Mouse (Mus musculus): ENCODE results near the gene Gm11564. TPM values are rescaled to one million over a fixed set of nuclear protein-coding genes. Genes with fewer than 3 reads are reported as not detected.
"Not testable (repeated sequence)": the region's sequence is repeated elsewhere in the genome, so short reads cannot be mapped to it uniquely, and the experiment has no call there.

Gene Gm11564
- polyA plus RNA-seq, 1 experiment from 2014 or later: not detected

GRCm38 (mm10) chr11:99809792-99810191 is 5.7 kb downstream of the Gm11564 start, which contains the start of gene Krtap4-13:
TSS of gene Krtap4-13 (minus strand) at chr11:99809892.
- not testable (repeated sequence) for H3K4me2 ChIP-seq (ENCODE audit: low read depth, low read length); H3K36me3 ChIP-seq (ENCODE audit: control insufficient read depth, insufficient read depth); H3K4me1 ChIP-seq (ENCODE audit: control insufficient read depth, insufficient read depth, low read length); H3K9me3 ChIP-seq (replicated peaks; ENCODE audit: control insufficient read depth, low read length); ATAC-seq (replicated peaks; ENCODE audit: extremely low read depth, insufficient read depth, low FRiP score); H3K4me3 ChIP-seq (ENCODE audit: low read length); H3K27me3 ChIP-seq (ENCODE audit: control insufficient read depth, insufficient read depth, low read length); H3K9ac ChIP-seq (ENCODE audit: low read length); H3K27ac ChIP-seq (ENCODE audit: low read length)

GRCm38 (mm10) chr11:99804346-99804745 is 11.1 kb downstream of the Gm11564 start, which contains the start of gene Gm11554:
TSS of gene Gm11554 (minus strand) at chr11:99804446.
- not testable (repeated sequence) for H3K4me1 ChIP-seq (ENCODE audit: control insufficient read depth, insufficient read depth, low read length); H3K27ac ChIP-seq (ENCODE audit: low read length); H3K4me3 ChIP-seq (ENCODE audit: low read length); ATAC-seq (replicated peaks; ENCODE audit: extremely low read depth, insufficient read depth, low FRiP score); H3K27me3 ChIP-seq (ENCODE audit: control insufficient read depth, insufficient read depth, low read length); H3K36me3 ChIP-seq (ENCODE audit: control insufficient read depth, insufficient read depth); H3K9ac ChIP-seq (ENCODE audit: low read length); H3K4me2 ChIP-seq (ENCODE audit: low read depth, low read length); H3K9me3 ChIP-seq (replicated peaks; ENCODE audit: control insufficient read depth, low read length)
- no CpG with 5 or more reads among the region's 1 CpGs for WGBS

- H3K4me2 ChIP-seq (ENCODE audit: low read depth, low read length); H3K4me3 ChIP-seq (ENCODE audit: low read length); H3K27ac ChIP-seq (ENCODE audit: low read length); ATAC-seq (replicated peaks; ENCODE audit: extremely low read depth, insufficient read depth, low FRiP score); H3K36me3 ChIP-seq (ENCODE audit: control insufficient read depth, insufficient read depth); H3K27me3 ChIP-seq (ENCODE audit: control insufficient read depth, insufficient read depth, low read length); H3K4me1 ChIP-seq (ENCODE audit: control insufficient read depth, insufficient read depth, low read length); H3K9me3 ChIP-seq (replicated peaks; ENCODE audit: control insufficient read depth, low read length); H3K9ac ChIP-seq (ENCODE audit: low read length): not testable (repeated sequence)
- WGBS: no CpG with 5 or more reads among the region's 1 CpGs
These were observed 16.6 kb downstream of the Gm11564 start, which contains the start of gene Gm11569 for GRCm38 (mm10) chr11:99798832-99799231. TSS of gene Gm11569 (minus strand) at chr11:99798932.

GRCm38 (mm10) chr11:99793367-99793766 is 22.1 kb downstream of the Gm11564 start, which contains the start of gene Gm11596:
TSS of gene Gm11596 (minus strand) at chr11:99793467.
- Histone ChIP-seq H3K9ac (ENCODE audit: low read length) (no peak within 1 kb of the TSS), H3K4me1 (ENCODE audit: control insufficient read depth, insufficient read depth, low read length) (no peaks in the 10 kb centered on the region), H3K36me3 (ENCODE audit: control insufficient read depth, insufficient read depth) (no peaks in the 10 kb centered on the region), H3K4me2 (ENCODE audit: low read depth, low read length) (no peak within 1 kb of the TSS), H3K27ac (ENCODE audit: low read length) (no peak within 1 kb of the TSS), H3K27me3 (ENCODE audit: control insufficient read depth, insufficient read depth, low read length) (no peaks in the 10 kb centered on the region), H3K9me3 (replicated peaks; ENCODE audit: control insufficient read depth, low read length) (no peaks in the 10 kb centered on the region), H3K4me3 (ENCODE audit: low read length) (no peak within 1 kb of the TSS)
- ATAC-seq (replicated peaks; ENCODE audit: extremely low read depth, insufficient read depth, low FRiP score): no peak
- WGBS: 71% methylated on average over 2 of the region's 2 CpGs

GRCm38 (mm10) chr11:99784900-99785299 is 30.6 kb downstream of the Gm11564 start, which contains the start of gene Krtap4-9:
TSS of gene Krtap4-9 (plus strand) at chr11:99785200.
- ATAC-seq (replicated peaks; ENCODE audit: extremely low read depth, insufficient read depth, low FRiP score); H3K4me2 ChIP-seq (ENCODE audit: low read depth, low read length); H3K27ac ChIP-seq (ENCODE audit: low read length); H3K9me3 ChIP-seq (replicated peaks; ENCODE audit: control insufficient read depth, low read length); H3K36me3 ChIP-seq (ENCODE audit: control insufficient read depth, insufficient read depth); H3K9ac ChIP-seq (ENCODE audit: low read length); H3K27me3 ChIP-seq (ENCODE audit: control insufficient read depth, insufficient read depth, low read length); H3K4me1 ChIP-seq (ENCODE audit: control insufficient read depth, insufficient read depth, low read length); H3K4me3 ChIP-seq (ENCODE audit: low read length): not testable (repeated sequence)

GRCm38 (mm10) chr11:99780604-99781003 is 34.9 kb downstream of the Gm11564 start, which contains the start of gene Krtap4-8:
TSS of gene Krtap4-8 (minus strand) at chr11:99780704.
- Histone ChIP-seq H3K4me2 (ENCODE audit: low read depth, low read length) (no peak within 1 kb of the TSS), H3K9ac (ENCODE audit: low read length) (no peak within 1 kb of the TSS), H3K27me3 (ENCODE audit: control insufficient read depth, insufficient read depth, low read length) (no peaks in the 10 kb centered on the region), H3K27ac (ENCODE audit: low read length) (no peak within 1 kb of the TSS), H3K4me3 (ENCODE audit: low read length) (no peak within 1 kb of the TSS), H3K4me1 (ENCODE audit: control insufficient read depth, insufficient read depth, low read length) (no peaks in the 10 kb centered on the region), H3K36me3 (ENCODE audit: control insufficient read depth, insufficient read depth) (no peaks in the 10 kb centered on the region), H3K9me3 (replicated peaks; ENCODE audit: control insufficient read depth, low read length) (no peaks in the 10 kb centered on the region)
- WGBS: 93% methylated on average over 2 of the region's 2 CpGs
- ATAC-seq (replicated peaks; ENCODE audit: extremely low read depth, insufficient read depth, low FRiP score): no peak

- ATAC-seq (replicated peaks; ENCODE audit: extremely low read depth, insufficient read depth, low FRiP score): no peak
- no peak overlapping the region for H3K4me3 ChIP-seq (ENCODE audit: low read length)
- no peak overlapping the region for H3K27ac ChIP-seq (ENCODE audit: low read length)
- H3K9me3 ChIP-seq (replicated peaks; ENCODE audit: control insufficient read depth, low read length): no peaks in the 10 kb centered on the region
- 67% methylated on average over 7 of the region's 7 CpGs for WGBS
- no peaks in the 10 kb centered on the region for H3K4me1 ChIP-seq (ENCODE audit: control insufficient read depth, insufficient read depth, low read length)
- no peak overlapping the region for H3K4me2 ChIP-seq (ENCODE audit: low read depth, low read length)
- H3K27me3 ChIP-seq (ENCODE audit: control insufficient read depth, insufficient read depth, low read length): no peaks in the 10 kb centered on the region
- H3K36me3 ChIP-seq (ENCODE audit: control insufficient read depth, insufficient read depth): no peaks in the 10 kb centered on the region
- no peak overlapping the region for H3K9ac ChIP-seq (ENCODE audit: low read length)
These were observed 37.1 kb downstream of the Gm11564 start for GRCm38 (mm10) chr11:99778401-99778800.

- not testable (repeated sequence) for H3K4me3 ChIP-seq (ENCODE audit: low read length); H3K36me3 ChIP-seq (ENCODE audit: control insufficient read depth, insufficient read depth); ATAC-seq (replicated peaks; ENCODE audit: extremely low read depth, insufficient read depth, low FRiP score); H3K27ac ChIP-seq (ENCODE audit: low read length); H3K4me1 ChIP-seq (ENCODE audit: control insufficient read depth, insufficient read depth, low read length); H3K27me3 ChIP-seq (ENCODE audit: control insufficient read depth, insufficient read depth, low read length); H3K4me2 ChIP-seq (ENCODE audit: low read depth, low read length); H3K9ac ChIP-seq (ENCODE audit: low read length); H3K9me3 ChIP-seq (replicated peaks; ENCODE audit: control insufficient read depth, low read length)
These were observed 42.7 kb downstream of the Gm11564 start, which contains the start of gene Gm11595 for GRCm38 (mm10) chr11:99772813-99773212. TSS of gene Gm11595 (minus strand) at chr11:99772913.

- WGBS: 63% methylated on average over 2 of the region's 2 CpGs
- no peak for ATAC-seq (replicated peaks; ENCODE audit: extremely low read depth, insufficient read depth, low FRiP score)
These were observed 47.1 kb downstream of the Gm11564 start for GRCm38 (mm10) chr11:99768410-99768809.

More at GRCm38 (mm10) chr11:99768410-99768809, 47.1 kb downstream of the Gm11564 start:
- Histone ChIP-seq H3K4me2 (ENCODE audit: low read depth, low read length) (no peak overlapping the region), H3K36me3 (ENCODE audit: control insufficient read depth, insufficient read depth) (no peaks in the 10 kb centered on the region), H3K27me3 (ENCODE audit: control insufficient read depth, insufficient read depth, low read length) (no peaks in the 10 kb centered on the region), H3K9ac (ENCODE audit: low read length) (no peak overlapping the region), H3K4me1 (ENCODE audit: control insufficient read depth, insufficient read depth, low read length) (no peaks in the 10 kb centered on the region), H3K27ac (ENCODE audit: low read length) (no peak overlapping the region), H3K9me3 (replicated peaks; ENCODE audit: control insufficient read depth, low read length) (no peaks in the 10 kb centered on the region), H3K4me3 (ENCODE audit: low read length) (no peak overlapping the region)
